Comparison of ENCODE assay signal across 19 mouse cellular contexts in the genomic region with DNA sequence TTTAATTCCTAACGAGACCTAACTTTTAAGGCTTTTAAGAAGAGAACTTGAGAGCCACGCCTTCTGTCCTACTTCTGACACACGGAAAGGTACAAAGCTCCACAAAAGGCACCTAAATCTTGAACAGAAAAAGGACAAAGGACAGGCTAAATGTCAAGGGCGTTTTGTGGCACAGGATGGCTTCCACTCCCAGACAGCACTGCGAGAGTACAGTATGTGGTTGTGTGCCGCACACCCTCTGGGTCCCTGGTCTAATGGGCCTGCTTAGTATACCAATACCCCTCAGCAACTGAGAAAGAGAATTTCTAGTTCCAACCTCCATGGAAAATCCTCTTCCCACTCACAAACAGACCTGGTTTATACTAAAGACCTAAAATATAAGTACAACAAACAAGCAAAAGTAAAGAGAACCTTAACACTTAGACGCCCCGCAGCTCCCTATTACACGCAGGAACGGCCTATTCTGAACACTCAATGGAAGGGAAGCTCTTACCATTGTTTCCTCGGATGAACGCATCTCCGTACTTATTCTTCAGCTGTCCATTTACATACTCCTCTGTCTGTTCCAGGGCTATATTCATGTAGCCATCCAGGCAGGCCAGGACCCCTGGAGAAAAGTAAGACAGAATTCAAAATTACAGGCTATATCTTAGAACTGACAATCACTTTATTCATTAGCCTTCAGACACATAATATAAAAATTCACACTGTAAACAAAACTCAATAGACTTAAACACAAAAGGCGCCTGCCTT. TPM values are rescaled to one million over a fixed set of nuclear protein-coding genes. Genes with fewer than 3 reads are reported as not detected.
DNase-seq lines count a peak whose midpoint lies in the region; ATAC-seq lines count a peak whose summit lies in the region.
"Had no signal": no experiment of that assay in that cellular context is flagged by ENCODE, and none has a peak within 500 bp of the region (broad histone marks: within the 10 kb centered on the region; RNA-seq: fewer than 3 reads in every experiment).

No protein-coding gene starts in this region.

- no peaks in the 10 kb centered on the region for H3K4me1 ChIP-seq in liver, embryonic 15.5 days (replicated peaks)
- peaks cover 13% of the 10 kb centered on the region for H3K4me1 ChIP-seq in hindbrain, embryonic 12.5 days
- no peaks in the 10 kb centered on the region; the same call in 1 of the 2 replicates for H3K4me1 ChIP-seq in midbrain, embryonic 16.5 days (ENCODE audit: control insufficient read depth, insufficient read depth, low read length)
- H3K4me1 ChIP-seq: limb, embryonic 13.5 days; stomach, embryonic 15.5 days had no signal

- peaks cover 75% of the 10 kb centered on the region for H3K36me3 ChIP-seq in liver, embryonic 15.5 days (replicated peaks)
- peaks cover 65% of the 10 kb centered on the region for H3K36me3 ChIP-seq in hindbrain, embryonic 12.5 days
- peaks cover 24% of the 10 kb centered on the region for H3K36me3 ChIP-seq in midbrain, embryonic 16.5 days (ENCODE audit: control insufficient read depth, insufficient read depth, low read length)

- 0 out of 2 replicates have a peak overlapping the region, but pooled peaks have one; percentile 19 for H3K27ac ChIP-seq in liver, embryonic 15.5 days (replicated peaks)
- peak overlapping the region; percentile 70 for H3K27ac ChIP-seq in hindbrain, embryonic 12.5 days
- H3K27ac ChIP-seq in midbrain, embryonic 16.5 days (ENCODE audit: low read length), result no peak overlapping the region
- H3K27ac ChIP-seq: gastrocnemius, adult 2 months; limb, embryonic 13.5 days; stomach, embryonic 15.5 days had no signal

- H3K9me3 ChIP-seq in liver, embryonic 15.5 days (replicated peaks), result no peaks in the 10 kb centered on the region
- H3K9me3 ChIP-seq in hindbrain, embryonic 12.5 days (replicated peaks), result no peaks in the 10 kb centered on the region
- no peaks in the 10 kb centered on the region for H3K9me3 ChIP-seq in midbrain, embryonic 16.5 days (replicated peaks; ENCODE audit: control insufficient read depth, low read length, poor library complexity, severe bottlenecking)
- H3K9me3 ChIP-seq: G1E; limb, embryonic 13.5 days; stomach, embryonic 15.5 days had no signal

- H3K27me3 ChIP-seq in liver, embryonic 15.5 days, result no peaks in the 10 kb centered on the region
- no peaks in the 10 kb centered on the region for H3K27me3 ChIP-seq in hindbrain, embryonic 12.5 days
- no peaks in the 10 kb centered on the region for H3K27me3 ChIP-seq in midbrain, embryonic 16.5 days (ENCODE audit: control insufficient read depth, insufficient read depth, low read depth, low read length)
- H3K27me3 ChIP-seq: limb, embryonic 13.5 days; stomach, embryonic 15.5 days had no signal

- H3K4me2 ChIP-seq in liver, embryonic 15.5 days, result no peak overlapping the region
- H3K4me2 ChIP-seq in hindbrain, embryonic 12.5 days (replicated peaks), result 0 out of 2 replicates have a peak overlapping the region, but pooled peaks have one; percentile 11
- H3K4me2 ChIP-seq in midbrain, embryonic 16.5 days (ENCODE audit: low read length), result no peak overlapping the region
- H3K4me2 ChIP-seq: limb, embryonic 13.5 days; stomach, embryonic 15.5 days had no signal

- peak; percentile 37 to 48 for DNase-seq in adrenal gland, adult (ENCODE audit: inconsistent age in 2 of 2, low spot score in 1 of 2)
- no peak for DNase-seq in adrenal gland, postnatal 4 days (ENCODE audit: low spot score in 2 of 2)
- DNase-seq in liver (no peak), adipocyte (ENCODE audit: low spot score) (no peak)
- DNase-seq in cerebellum, adult 11-12 months, result no peak
- DNase-seq: adrenal gland, adult 8-10 months; gastrocnemius, adult 2 months; heart, postnatal 4 days; kidney, adult 2 months; kidney, postnatal 14 days; lung, adult 18-20 months; right cerebral cortex, postnatal 14 days had no signal

- WGBS in liver, embryonic 15.5 days (ENCODE audit: insufficient replicate concordance), result 85% methylated on average over 14 of the region's 14 CpGs
- 69% methylated on average over 14 of the region's 14 CpGs for WGBS in hindbrain, embryonic 12.5 days
- 62% methylated on average over 14 of the region's 14 CpGs for WGBS in midbrain, embryonic 16.5 days

- H3K9ac ChIP-seq in liver, embryonic 15.5 days, result no peak overlapping the region
- no peak overlapping the region for H3K9ac ChIP-seq in hindbrain, embryonic 12.5 days
- H3K9ac ChIP-seq in midbrain, embryonic 16.5 days (ENCODE audit: low read depth, low read length), result no peak overlapping the region
- H3K9ac ChIP-seq: limb, embryonic 13.5 days; stomach, embryonic 15.5 days had no signal

- ATAC-seq in liver, embryonic 15.5 days (ENCODE audit: insufficient read depth), result no peak
- ATAC-seq in hindbrain, embryonic 12.5 days (ENCODE audit: low FRiP score), result peak; percentile 60
- peak; percentile 50; the same call in 1 of the 2 replicates for ATAC-seq in midbrain, embryonic 16.5 days
- ATAC-seq: CD4-positive, CD25-positive, alpha-beta regulatory T cell, adult 4 months had no signal

- no peak overlapping the region for H3K4me3 ChIP-seq in liver, embryonic 15.5 days (replicated peaks)
- H3K4me3 ChIP-seq in hindbrain, embryonic 12.5 days, result no peak overlapping the region
- H3K4me3 ChIP-seq in midbrain, embryonic 16.5 days (ENCODE audit: low read depth, low read length), result no peak overlapping the region
- H3K4me3 ChIP-seq: gastrocnemius, adult 2 months; limb, embryonic 13.5 days; stomach, embryonic 15.5 days had no signal

RNA-seq across cellular contexts. Expression of gene Lsm6, which starts 11.3 kb away (rescaled TPM):
- total RNA-seq in adrenal gland, postnatal 4 days (2021), result 100 to 1,000 TPM; 121 to 133 TPM
- polyA plus RNA-seq in liver, embryonic 15.5 days (2015; fragmentation: Nextera tagmentation; extraction: Ambion mirVana), result 80.6 and 90.2 TPM in 2 replicates
- 176 and 182 TPM in 2 replicates for polyA plus RNA-seq in hindbrain, embryonic 12.5 days (2016; fragmentation: Nextera tagmentation; extraction: Ambion mirVana)
- polyA plus RNA-seq in midbrain, embryonic 16.5 days (2015; fragmentation: Nextera tagmentation; extraction: Ambion mirVana), result 124 and 130 TPM in 2 replicates

Comparison
In these comparisons a context has a peak if more than half of its experiments do, and no peak if none do; other contexts are left out.
1. DNase-seq: peak in adrenal gland, adult (2 of 2); none in adrenal gland, postnatal 4 days (0 of 2), liver (single experiment), adipocyte (single experiment) and cerebellum, adult 11-12 months (single experiment).